Mouse (Mus musculus): ENCODE results near the gene Numb. TPM values are rescaled to one million over a fixed set of nuclear protein-coding genes. Genes with fewer than 3 reads are reported as not detected.
"Not testable (repeated sequence)": the region's sequence is repeated elsewhere in the genome, so short reads cannot be mapped to it uniquely, and the experiment has no call there.

Numb gene
- polyA plus RNA-seq, 1 experiment from 2014 or later, result 30.9 TPM

DNA sequence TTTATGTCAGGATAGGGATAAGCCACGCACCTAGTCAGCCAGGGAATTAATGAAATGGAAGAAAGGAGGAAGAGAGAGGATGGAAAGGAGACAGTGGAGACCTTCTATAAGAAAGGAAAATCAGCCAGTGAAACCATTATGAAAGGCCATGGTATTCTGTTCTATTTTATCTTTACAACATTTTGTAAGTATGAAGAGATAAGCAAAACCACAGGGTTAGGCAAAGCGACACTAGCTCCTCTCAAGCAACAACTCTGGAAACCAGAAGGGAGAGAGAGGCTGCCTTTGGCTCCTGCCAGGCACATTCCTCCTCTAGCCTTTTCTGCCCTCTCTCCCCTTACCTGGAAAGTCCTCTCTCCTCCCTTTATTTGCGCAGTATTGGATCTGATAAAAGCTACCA, 20.2 kb upstream of the Numb start:
- POLR2A ChIA-PET, result no interaction called here
- ATAC-seq (no peak), DNase-seq (ENCODE audit: low read depth, low spot score) (no peak)
- CTCF ChIA-PET, result no interaction called here
- in situ Hi-C loops (cut with MboI; ENCODE audit: low pct_unique_long_range_greater_than_20kb), result no loop called here
- no peaks in the 10 kb centered on the region for H3K27me3 ChIP-seq
- TF ChIP-seq CTCF (IDR thresholded peaks at IDR 0.05), result no peak

DNA sequence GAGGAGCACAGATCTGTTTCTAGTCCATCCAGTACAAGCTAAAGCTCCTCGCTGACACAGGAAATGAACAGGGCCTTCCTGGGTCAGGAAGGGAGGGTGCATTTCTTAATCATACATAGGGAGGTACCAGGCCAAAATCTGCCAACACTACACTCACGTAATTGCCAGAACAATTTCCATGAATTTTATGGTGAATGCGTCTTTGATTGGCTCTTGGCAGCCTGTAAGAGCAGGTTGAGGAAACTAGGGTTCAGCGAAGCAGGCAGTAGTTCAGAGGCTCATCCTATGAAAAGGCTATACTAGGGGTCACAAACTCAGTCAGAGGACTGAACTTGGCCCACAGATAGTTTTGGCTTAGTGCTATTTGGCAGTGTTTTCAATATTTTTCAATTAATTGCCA, 18.3 kb upstream of the Numb start:
- no peak for DNase-seq (ENCODE audit: low read depth, low spot score)
- POLR2A ChIA-PET, result no interaction called here
- TF ChIP-seq CTCF (IDR thresholded peaks at IDR 0.05), result no peak
- CTCF ChIA-PET, result interaction anchor here (1.0 kb wide), 1 partner anchor 12 kb away, joined by 3 read pairs; no protein-coding TSS in a partner anchor
- no peak for ATAC-seq
- no peaks in the 10 kb centered on the region for H3K27me3 ChIP-seq
- in situ Hi-C loops (cut with MboI; ENCODE audit: low pct_unique_long_range_greater_than_20kb), result no loop called here

DNA sequence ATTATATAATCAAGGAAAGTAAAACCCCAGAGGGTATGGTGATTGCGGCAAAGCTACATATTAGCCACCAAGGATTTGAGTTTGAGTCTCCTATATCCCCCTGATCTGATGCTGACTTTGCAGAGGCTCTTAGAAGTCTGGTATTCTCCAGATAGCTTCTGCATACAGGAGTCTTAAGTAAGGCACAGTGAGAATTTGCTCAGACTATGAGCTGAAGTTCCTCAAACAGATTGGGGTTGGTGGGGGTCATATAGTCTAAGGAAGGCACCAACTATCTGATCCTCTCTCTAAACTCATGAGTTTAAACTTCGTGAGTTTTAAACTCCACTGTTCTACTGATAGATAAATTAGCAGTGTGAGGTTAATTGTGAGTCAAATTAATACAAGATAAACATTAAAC, 17.6 kb upstream of the Numb start:
- POLR2A ChIA-PET, result no interaction called here
- no peaks in the 10 kb centered on the region for H3K27me3 ChIP-seq
- TF ChIP-seq CTCF (IDR thresholded peaks at IDR 0.05), result no peak
- DNase-seq (ENCODE audit: low read depth, low spot score) (no peak), ATAC-seq (no peak)
- in situ Hi-C loops (cut with MboI; ENCODE audit: low pct_unique_long_range_greater_than_20kb), result loop anchor here (10.0 kb wide), 1 partner anchor 225 kb away; no protein-coding TSS in a partner anchor
- CTCF ChIA-PET, result no interaction called here

DNA sequence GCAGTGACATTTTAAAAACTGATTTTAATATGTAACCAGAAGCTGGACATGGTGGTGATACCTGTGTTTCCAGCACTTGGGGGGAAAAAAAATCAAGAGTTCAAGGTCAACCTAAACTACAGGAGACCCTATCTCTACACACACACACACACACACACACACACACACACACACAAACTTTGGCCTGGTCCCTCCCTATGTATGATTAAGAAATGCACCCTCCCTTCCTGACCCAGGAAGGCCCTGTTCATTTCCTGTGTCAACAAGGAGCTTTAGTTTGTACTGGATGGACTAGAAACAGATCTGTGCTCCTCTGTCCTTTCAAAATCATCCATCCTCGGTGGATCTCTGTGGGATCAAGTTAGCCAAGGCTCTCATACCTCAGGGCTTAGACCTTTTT, 16.9 kb upstream of the Numb start:
- DNase-seq (ENCODE audit: low read depth, low spot score); ATAC-seq; POLR2A ChIA-PET; H3K27me3 ChIP-seq: not testable (repeated sequence)
- CTCF ChIA-PET, result interaction anchor here (1.2 kb wide), 1 partner anchor 22 kb away, joined by 3 read pairs; no protein-coding TSS in a partner anchor
- in situ Hi-C loops (cut with MboI; ENCODE audit: low pct_unique_long_range_greater_than_20kb), result loop anchor here (10.0 kb wide), 1 partner anchor 224 kb away; no protein-coding TSS in a partner anchor

DNA sequence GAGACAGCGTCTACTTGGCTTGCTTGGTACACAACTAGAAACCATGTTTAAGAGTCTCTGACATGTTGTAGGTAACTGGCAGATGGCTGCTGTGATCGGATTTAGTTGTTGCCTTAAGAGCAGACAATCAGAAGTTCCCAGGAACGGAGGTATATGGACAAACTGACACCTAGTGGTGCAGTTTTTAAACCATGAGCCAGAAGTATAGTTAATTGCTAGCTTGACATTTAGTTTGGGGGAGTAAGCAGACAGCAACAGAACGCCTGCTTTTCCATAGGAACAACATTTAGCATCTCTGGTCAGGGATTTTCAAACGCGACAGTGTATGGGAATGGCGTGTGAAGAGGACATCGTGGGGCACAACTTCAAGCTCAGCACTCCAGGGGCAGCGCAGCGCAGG, 15.9 kb upstream of the Numb start:
- ChIA-PET POLR2A (no interaction called here), CTCF (interaction anchor here (1.2 kb wide), 1 partner anchor 21 kb away, joined by 3 read pairs; no protein-coding TSS in a partner anchor)
- in situ Hi-C loops (cut with MboI; ENCODE audit: low pct_unique_long_range_greater_than_20kb), result loop anchor here (10.0 kb wide), 1 partner anchor 223 kb away; no protein-coding TSS in a partner anchor
- H3K27me3 ChIP-seq, result no peaks in the 10 kb centered on the region
- DNase-seq (ENCODE audit: low read depth, low spot score) (no peak), ATAC-seq (no peak)
- no peak for TF ChIP-seq CTCF (IDR thresholded peaks at IDR 0.05)

DNA sequence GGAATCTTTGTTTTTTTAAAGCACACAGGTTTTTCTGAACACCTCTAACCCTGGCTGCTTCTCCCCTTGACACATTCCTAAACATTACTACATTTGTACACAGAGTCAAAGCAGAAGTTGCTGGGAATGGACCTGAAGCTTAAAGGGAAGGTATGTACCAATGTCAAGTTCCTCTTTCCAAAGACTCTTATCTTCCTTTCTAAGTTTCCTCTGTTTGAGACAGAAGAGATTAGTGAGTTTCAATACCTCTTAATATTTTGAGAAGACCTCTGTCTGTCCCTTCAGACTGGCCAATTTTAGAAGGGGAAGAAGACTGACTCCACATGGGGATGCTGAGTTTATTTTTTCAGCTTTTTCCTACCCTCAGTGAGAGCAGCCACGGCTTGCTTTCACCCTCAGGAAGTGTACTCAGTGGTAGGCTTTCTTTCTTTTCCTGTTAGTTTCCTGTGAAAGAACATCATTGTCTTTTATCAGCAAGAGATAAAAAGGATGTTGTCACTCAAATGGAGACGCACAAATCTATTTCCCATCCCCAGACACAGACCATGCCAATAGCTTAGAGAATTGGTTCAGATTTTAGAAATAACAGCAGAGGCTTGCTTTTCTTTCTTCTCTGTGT, 7.6 kb upstream of the Numb start:
- no peak for ATAC-seq
- in situ Hi-C loops (cut with MboI; ENCODE audit: low pct_unique_long_range_greater_than_20kb), result no loop called here
- CTCF ChIA-PET, result no interaction called here

DNA sequence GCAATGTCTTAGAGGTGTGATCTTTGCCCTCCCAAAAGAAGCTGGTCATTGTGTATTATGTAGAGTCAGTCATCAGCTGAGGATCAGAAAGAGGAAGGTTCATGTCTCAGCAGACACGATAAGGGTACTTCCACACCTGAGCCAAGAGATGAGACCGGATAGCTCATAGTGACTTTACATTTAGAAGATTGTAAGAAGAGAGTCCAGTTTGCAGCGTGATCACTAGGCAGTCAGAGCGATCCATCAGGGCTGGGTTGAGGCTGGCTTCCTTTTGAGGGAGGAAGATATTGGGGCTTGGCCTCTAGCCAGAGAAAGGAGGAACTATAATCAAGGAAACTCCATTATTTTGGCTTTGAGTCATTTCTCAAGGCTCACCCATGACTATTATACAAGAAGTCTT, 6.0 kb upstream of the Numb start:
- ChIA-PET CTCF (interaction anchor here (1.2 kb wide), 1 partner anchor 12 kb away, joined by 3 read pairs; no protein-coding TSS in a partner anchor), POLR2A (no interaction called here)
- in situ Hi-C loops (cut with MboI; ENCODE audit: low pct_unique_long_range_greater_than_20kb), result no loop called here
- no peaks in the 10 kb centered on the region for H3K27me3 ChIP-seq
- ATAC-seq (no peak), DNase-seq (ENCODE audit: low read depth, low spot score) (no peak)
- TF ChIP-seq CTCF (IDR thresholded peaks at IDR 0.05), result no peak

More for the DNA sequence above, 7.6 kb upstream of the Numb start:
- no peak for DNase-seq (ENCODE audit: low read depth, low spot score)
- no peaks in the 10 kb centered on the region for H3K27me3 ChIP-seq
- POLR2A ChIA-PET, result no interaction called here
- TF ChIP-seq CTCF (IDR thresholded peaks at IDR 0.05), result no peak

DNA sequence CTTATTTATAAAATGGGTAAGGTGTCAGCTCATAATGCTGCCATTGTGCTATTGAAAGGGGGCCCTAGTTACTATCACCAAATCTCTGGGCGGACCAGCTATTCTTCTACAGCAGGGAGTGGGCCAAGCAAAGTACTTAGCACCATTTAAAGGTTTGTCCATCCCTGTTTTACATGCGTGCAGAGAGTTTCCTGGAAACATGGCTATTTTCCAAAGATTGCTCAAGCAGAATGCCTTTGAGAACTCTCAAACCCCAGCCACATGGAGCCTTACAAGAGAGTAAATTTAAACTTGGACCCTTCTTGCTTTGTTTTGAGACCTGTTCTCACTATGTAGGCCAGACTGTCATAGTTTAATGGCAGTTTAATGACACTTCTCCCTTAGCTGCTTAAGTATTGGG, 4.3 kb upstream of the Numb start:
- ChIA-PET POLR2A (no interaction called here), CTCF (no interaction called here)
- DNase-seq (ENCODE audit: low read depth, low spot score), result no peak
- TF ChIP-seq CTCF (IDR thresholded peaks at IDR 0.05), result no peak
- no peak for ATAC-seq
- no peaks in the 10 kb centered on the region for H3K27me3 ChIP-seq
- in situ Hi-C loops (cut with MboI; ENCODE audit: low pct_unique_long_range_greater_than_20kb), result no loop called here

DNA sequence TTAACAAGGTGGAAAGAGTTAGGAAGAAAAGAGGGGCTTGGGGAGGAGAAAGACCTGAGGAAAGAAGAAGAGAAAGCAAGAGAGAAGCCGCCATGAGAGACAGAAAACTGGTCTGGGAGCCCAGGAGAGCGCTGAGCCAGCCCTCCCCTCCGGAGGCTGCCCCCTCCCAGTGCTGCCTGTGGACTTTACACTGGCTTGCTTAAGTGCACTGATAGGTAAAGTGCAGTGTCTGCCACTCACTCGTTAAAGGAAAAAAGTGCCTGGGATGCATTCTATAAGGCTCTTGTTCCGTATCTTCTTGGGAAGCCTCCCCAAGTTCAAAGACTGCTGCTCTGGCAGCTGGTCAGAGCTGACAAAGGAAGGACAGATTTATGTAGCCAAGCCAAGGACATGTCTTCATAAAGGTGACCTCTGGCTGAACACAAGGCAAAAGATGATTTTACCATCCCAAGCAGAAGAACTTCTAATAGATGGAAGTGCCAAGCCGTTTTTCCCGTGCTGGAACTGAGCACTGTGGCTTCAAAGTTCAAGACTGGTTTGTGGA, 3.5 kb upstream of the Numb start:
- POLR2A ChIA-PET, result no interaction called here
- TF ChIP-seq CTCF (IDR thresholded peaks at IDR 0.05), result no peak
- in situ Hi-C loops (cut with MboI; ENCODE audit: low pct_unique_long_range_greater_than_20kb), result no loop called here
- no peaks in the 10 kb centered on the region for H3K27me3 ChIP-seq
- CTCF ChIA-PET, result no interaction called here
- DNase-seq (ENCODE audit: low read depth, low spot score) (no peak), ATAC-seq (no peak)

DNA sequence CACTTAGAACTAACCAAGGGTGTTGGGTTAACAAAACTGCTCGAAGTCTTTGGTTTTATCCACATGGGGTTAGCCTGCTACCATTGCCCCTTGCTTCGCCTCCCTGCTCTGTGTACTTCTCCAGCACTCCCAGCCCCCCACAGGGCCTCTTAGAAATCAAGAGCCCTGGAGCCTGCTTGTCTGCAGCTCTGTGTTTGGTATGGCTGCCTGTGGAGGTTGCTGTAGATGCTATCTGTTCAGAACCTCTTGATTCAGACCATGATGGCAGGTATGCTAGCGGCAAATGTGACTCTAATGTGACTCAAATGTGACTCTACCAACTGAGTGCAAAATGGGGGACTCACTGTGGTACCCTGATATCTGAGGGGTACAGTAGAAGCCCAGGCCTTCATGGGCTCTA, 2.6 kb upstream of the Numb start:
- in situ Hi-C loops (cut with MboI; ENCODE audit: low pct_unique_long_range_greater_than_20kb), result no loop called here
- no peaks in the 10 kb centered on the region for H3K27me3 ChIP-seq
- DNase-seq (ENCODE audit: low read depth, low spot score), result no peak
- TF ChIP-seq CTCF (IDR thresholded peaks at IDR 0.05), result no peak
- CTCF ChIA-PET, result no interaction called here
- ATAC-seq, result no peak
- POLR2A ChIA-PET, result interaction anchor here (0.6 kb wide), 1 partner anchor 85 kb away, joined by 3 read pairs; no protein-coding TSS in a partner anchor

DNA sequence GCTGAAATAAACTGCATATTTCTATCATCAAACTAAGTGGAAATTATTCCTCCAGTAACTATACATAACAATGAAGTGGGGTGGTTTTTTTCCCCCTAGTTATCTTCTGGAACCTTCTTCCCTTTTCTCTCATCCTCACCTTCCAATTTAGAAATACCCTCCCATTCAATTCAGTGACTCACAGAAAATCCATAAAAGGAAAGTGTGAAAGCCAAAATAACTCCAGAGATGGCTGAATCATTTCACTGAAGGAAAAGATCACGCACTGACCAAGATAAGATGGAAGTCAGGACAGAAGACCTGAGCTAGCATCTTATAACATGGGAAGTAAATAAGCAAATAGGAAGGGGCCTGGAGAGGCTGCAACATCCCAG, 1.7 kb upstream of the Numb start:
- no peaks in the 10 kb centered on the region for H3K27me3 ChIP-seq
- no peak for TF ChIP-seq CTCF (IDR thresholded peaks at IDR 0.05)
- ATAC-seq (no peak), DNase-seq (ENCODE audit: low read depth, low spot score) (no peak)
- in situ Hi-C loops (cut with MboI; ENCODE audit: low pct_unique_long_range_greater_than_20kb), result no loop called here
- ChIA-PET POLR2A (interaction anchor here (0.6 to 0.7 kb wide), 2 partner anchors 28 to 84 kb away, joined by 3 read pairs; no protein-coding TSS in a partner anchor), CTCF (interaction anchor here (0.7 kb wide), 1 partner anchor 25 kb away, joined by 3 read pairs; no protein-coding TSS in a partner anchor)

Data from Patski (cell line).